Mouse (Mus musculus) embryonic facial prominence, embryonic 12.5 days (tissue): ENCODE measurements around the gene Traf7. TPM values are rescaled to one million over a fixed set of nuclear protein-coding genes. Genes with fewer than 3 reads are reported as not detected.
A peak's percentile ranks its signal among the peaks of the same experiment; 100 is the strongest.

Experiments
- ATAC-seq: fragments of 200-750 bp; cut with Nextera tagmentation; 2 replicates; pipeline ENCODE4 v1.8.0; 2017; ENCODE audit not compliant: insufficient number of reproducible peaks, insufficient read depth, low FRiP score, low TSS enrichment
- H3K27ac ChIP-seq: fragments of 300-500 bp; sonication (generic); 2 replicates; pipeline ENCODE4 v1.5.1; 2016; ENCODE audit warnings: mild to moderate bottlenecking
- H3K27me3 ChIP-seq: fragments of 300-500 bp; sonication (generic); 2 replicates; pipeline ENCODE4 v1.6.1; 2016; ENCODE audit warnings: mild to moderate bottlenecking, moderate library complexity
- H3K36me3 ChIP-seq: fragments of 300-500 bp; sonication (generic); 2 replicates; pipeline ENCODE4 v1.6.1; 2016; ENCODE audit warnings: mild to moderate bottlenecking
- H3K4me1 ChIP-seq: fragments of 300-500 bp; sonication (generic); 2 replicates; pipeline ENCODE4 v1.6.1; 2016
- H3K4me2 ChIP-seq: fragments of 300-500 bp; sonication (generic); replicated peaks from 2 replicates; pipeline ENCODE4 v1.6.1; 2016; ENCODE audit warnings: mild to moderate bottlenecking, moderate library complexity
- H3K4me3 ChIP-seq: fragments of 300-500 bp; sonication (generic); 2 replicates; pipeline ENCODE4 v1.5.1; 2016; ENCODE audit warnings: mild to moderate bottlenecking
- H3K9ac ChIP-seq: fragments of 300-500 bp; sonication (generic); 2 replicates; pipeline ENCODE4 v1.6.1; 2016; ENCODE audit warnings: mild to moderate bottlenecking, moderate library complexity
- H3K9me3 ChIP-seq: fragments of 300-500 bp; sonication (generic); 2 replicates; pipeline ENCODE4 v1.6.1; 2016; ENCODE audit warnings: mild to moderate bottlenecking, moderate library complexity
- WGBS: fragments of 180-500 bp; shearing (Covaris S2); methylation state at CpG from one replicate; pipeline ENCODE4 v1.1.7; 2016; 5-methylcytosine and 5-hydroxymethylcytosine counted together
- polyA plus RNA-seq: library from polyadenylated mRNA; unstranded; fragments of >200 nt; fragmentation: Nextera tagmentation; extraction: Ambion mirVana; gene quantifications from 2 replicates; pipeline ENCODE4 v1.2.1, GENCODE M21; 2016

Traf7 gene
- polyA plus RNA-seq, 1 experiment from 2014 or later = 98.5 TPM

- no peak overlapping the region for H3K4me2 ChIP-seq
- H3K4me3 ChIP-seq = no peak overlapping the region
- ATAC-seq = peak; percentile 35; the same call in 1 of the 2 replicates
- H3K9me3 ChIP-seq = no peaks in the 10 kb centered on the region
- H3K9ac ChIP-seq = no peak overlapping the region
- 57% methylated on average over 3 of the region's 3 CpGs for WGBS
- H3K36me3 ChIP-seq = peaks cover 5% of the 10 kb centered on the region; the same call in 1 of the 2 replicates
- H3K4me1 ChIP-seq = peaks cover 15% of the 10 kb centered on the region
- H3K27ac ChIP-seq = peak overlapping the region; percentile 32
- no peaks in the 10 kb centered on the region for H3K27me3 ChIP-seq
These were observed 31.4 kb upstream of the Traf7 start for GRCm38 (mm10) chr17:24559146-24559545.

GRCm38 (mm10) chr17:24558600-24559099 is 30.9 kb upstream of the Traf7 start:
- H3K9ac ChIP-seq = no peak overlapping the region
- no peak overlapping the region for H3K4me2 ChIP-seq

GRCm38 (mm10) chr17:24557091-24557490 is 29.4 kb upstream of the Traf7 start:
- Histone ChIP-seq H3K4me1 (peaks cover 19% of the 10 kb centered on the region), H3K27me3 (no peaks in the 10 kb centered on the region), H3K9ac (no peak overlapping the region), H3K36me3 (peaks cover 5% of the 10 kb centered on the region; the same call in 1 of the 2 replicates), H3K9me3 (no peaks in the 10 kb centered on the region), H3K4me3 (no peak overlapping the region), H3K27ac (no peak overlapping the region), H3K4me2 (no peak overlapping the region)
- no peak for ATAC-seq
- 85% methylated on average over 7 of the region's 7 CpGs for WGBS

More at GRCm38 (mm10) chr17:24558600-24559099, 30.9 kb upstream of the Traf7 start:
- Histone ChIP-seq H3K27ac (peak overlapping the region; percentile 32), H3K4me3 (no peak overlapping the region), H3K36me3 (peaks cover 5% of the 10 kb centered on the region; the same call in 1 of the 2 replicates), H3K4me1 (peaks cover 15% of the 10 kb centered on the region), H3K9me3 (no peaks in the 10 kb centered on the region), H3K27me3 (no peaks in the 10 kb centered on the region)
- 58% methylated on average over 4 of the region's 4 CpGs for WGBS
- 0 out of 2 replicates have a peak, but pooled peaks have one; percentile 3 for ATAC-seq

GRCm38 (mm10) chr17:24551050-24551444 is 23.3 kb upstream of the Traf7 start:
- no peaks in the 10 kb centered on the region for H3K36me3 ChIP-seq
- peak overlapping the region; percentile 95; the same call in 1 of the 2 replicates for H3K27ac ChIP-seq
- 43% methylated on average over 3 of the region's 3 CpGs for WGBS
- peak overlapping the region; percentile 86 for H3K4me2 ChIP-seq
- H3K9me3 ChIP-seq = no peaks in the 10 kb centered on the region
- H3K4me1 ChIP-seq = peaks cover 23% of the 10 kb centered on the region
- 0 out of 2 replicates have a peak, but pooled peaks cover 5% of the 10 kb centered on the region for H3K27me3 ChIP-seq
- peak overlapping the region; percentile 91 for H3K9ac ChIP-seq
- peak overlapping the region; percentile 88 for H3K4me3 ChIP-seq
- ATAC-seq = no peak

- Histone ChIP-seq H3K4me1 (peaks cover 23% of the 10 kb centered on the region), H3K27ac (peak overlapping the region; percentile 95), H3K4me2 (peak overlapping the region; percentile 86), H3K27me3 (0 out of 2 replicates have a peak, but pooled peaks cover 5% of the 10 kb centered on the region), H3K9me3 (no peaks in the 10 kb centered on the region), H3K36me3 (no peaks in the 10 kb centered on the region), H3K9ac (peak overlapping the region; percentile 91), H3K4me3 (peak overlapping the region; percentile 88)
- peak; percentile 82 for ATAC-seq
- under 1% methylated on average over 44 of the region's 44 CpGs for WGBS
These were observed 22.8 kb upstream of the Traf7 start for GRCm38 (mm10) chr17:24550416-24551049.

GRCm38 (mm10) chr17:24549618-24550415 is 22.1 kb upstream of the Traf7 start, which contains the start of gene Pkd1:
Gene Pkd1, plus strand, starts transcription at chr17:24549834.
- ATAC-seq = peak; percentile 95

GRCm38 (mm10) chr17:24548921-24549617 is 21.3 kb upstream of the Traf7 start:
- Histone ChIP-seq H3K27me3 (peaks cover 9% of the 10 kb centered on the region), H3K27ac (peak overlapping the region; percentile 62), H3K4me1 (peaks cover 23% of the 10 kb centered on the region), H3K4me3 (peak overlapping the region; percentile 88), H3K9me3 (no peaks in the 10 kb centered on the region), H3K4me2 (peak overlapping the region; percentile 86), H3K36me3 (no peaks in the 10 kb centered on the region), H3K9ac (peak overlapping the region; percentile 43)
- ATAC-seq = peak; percentile 32
- WGBS = 5% methylated on average over 23 of the region's 23 CpGs

More at GRCm38 (mm10) chr17:24549618-24550415, 22.1 kb upstream of the Traf7 start, which contains the start of gene Pkd1:
- Histone ChIP-seq H3K4me3 (peak within 1 kb of the TSS; percentile 88), H3K4me1 (peaks cover 23% of the 10 kb centered on the region), H3K9me3 (no peaks in the 10 kb centered on the region), H3K4me2 (peak within 1 kb of the TSS; percentile 86), H3K9ac (peak within 1 kb of the TSS; percentile 91), H3K36me3 (no peaks in the 10 kb centered on the region), H3K27ac (peak within 1 kb of the TSS; percentile 95), H3K27me3 (peaks cover 6% of the 10 kb centered on the region)
- under 1% methylated on average over 63 of the region's 72 CpGs for WGBS

GRCm38 (mm10) chr17:24548435-24548834 is 20.7 kb upstream of the Traf7 start:
- no peak overlapping the region for H3K27ac ChIP-seq
- 42% methylated on average over 9 of the region's 9 CpGs for WGBS
- peaks cover 23% of the 10 kb centered on the region for H3K4me1 ChIP-seq
- H3K4me3 ChIP-seq = no peak overlapping the region
- peak overlapping the region; percentile 86 for H3K4me2 ChIP-seq
- H3K9me3 ChIP-seq = no peaks in the 10 kb centered on the region
- no peak for ATAC-seq
- H3K27me3 ChIP-seq = peaks cover 9% of the 10 kb centered on the region
- no peak overlapping the region for H3K9ac ChIP-seq
- no peaks in the 10 kb centered on the region for H3K36me3 ChIP-seq

- H3K4me3 ChIP-seq = no peak overlapping the region
- H3K4me1 ChIP-seq = peaks cover 11% of the 10 kb centered on the region; the same call in 1 of the 2 replicates
- H3K27ac ChIP-seq = no peak overlapping the region
- H3K9me3 ChIP-seq = no peaks in the 10 kb centered on the region
- no peaks in the 10 kb centered on the region for H3K36me3 ChIP-seq
- peaks cover 9% of the 10 kb centered on the region for H3K27me3 ChIP-seq
- no peak for ATAC-seq
- no peak overlapping the region for H3K9ac ChIP-seq
- WGBS = 80% methylated on average over 3 of the region's 3 CpGs
- H3K4me2 ChIP-seq = no peak overlapping the region
These were observed 18.5 kb upstream of the Traf7 start for GRCm38 (mm10) chr17:24546234-24546633.

GRCm38 (mm10) chr17:24545247-24545646 is 17.5 kb upstream of the Traf7 start:
- Histone ChIP-seq H3K4me2 (no peak overlapping the region), H3K27ac (no peak overlapping the region), H3K9me3 (no peaks in the 10 kb centered on the region), H3K36me3 (no peaks in the 10 kb centered on the region), H3K9ac (no peak overlapping the region), H3K4me1 (peaks cover 6% of the 10 kb centered on the region; the same call in 1 of the 2 replicates), H3K27me3 (peaks cover 9% of the 10 kb centered on the region), H3K4me3 (no peak overlapping the region)
- WGBS = 78% methylated on average over 2 of the region's 2 CpGs
- ATAC-seq = no peak

GRCm38 (mm10) chr17:24544613-24545012 is 16.9 kb upstream of the Traf7 start:
- Histone ChIP-seq H3K4me1 (peaks cover 6% of the 10 kb centered on the region; the same call in 1 of the 2 replicates), H3K36me3 (no peaks in the 10 kb centered on the region), H3K27me3 (peaks cover 9% of the 10 kb centered on the region), H3K27ac (no peak overlapping the region), H3K9me3 (no peaks in the 10 kb centered on the region), H3K9ac (0 out of 2 replicates have a peak overlapping the region, but pooled peaks have one; percentile 2), H3K4me2 (peak overlapping the region; percentile 33), H3K4me3 (peak overlapping the region; percentile 9; the same call in 1 of the 2 replicates)
- WGBS = 14% methylated on average over 12 of the region's 12 CpGs
- ATAC-seq = no peak
